Mouse (Mus musculus): ENCODE measurements around the gene Sult2b1.

DNA sequence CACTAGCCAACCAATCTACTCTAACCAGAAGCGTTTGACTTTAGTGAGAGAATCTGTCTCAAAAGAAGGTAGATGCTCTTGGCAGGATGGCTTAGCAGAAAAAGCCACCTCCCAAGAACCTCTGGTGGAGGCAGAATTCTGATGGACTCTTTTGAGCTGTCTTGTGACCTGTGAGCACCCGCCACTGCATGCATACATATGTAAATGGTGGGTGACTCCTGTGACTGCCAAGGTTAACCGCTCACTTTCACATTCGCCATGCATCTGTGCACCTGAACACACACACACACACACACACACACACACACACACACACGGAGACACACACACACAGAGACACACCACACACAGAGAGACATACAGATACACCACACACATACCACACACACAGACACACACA, 37.0 kb downstream of the Sult2b1 start:
- no peak for TF ChIP-seq POLR2A (IDR thresholded peaks at IDR 0.05; ENCODE audit: borderline replicate concordance, extremely low read depth, low read depth, low read length)
- no peak for TF ChIP-seq CTCF (IDR thresholded peaks at IDR 0.05; ENCODE audit: insufficient read depth, low read length)
